Mouse (Mus musculus) mouse embryonic stem cell (cell line): Measurements from ENCODE around the gene Smarca4.

ENCODE experiments used
- in situ Hi-C, 2 experiments: fragments of 300-500 bp; cut with MboI; formaldehyde crosslinking; loops; 1 replicate in 1 of 2; 3 replicates in 1 of 2; pipeline ENCODE4 v1.14.3; 2019 to 2020; ENCODE audit warnings: low sequenced_read_pairs in 2 of 2, low pct_unique_long_range_greater_than_20kb in 1 of 2, mixed read lengths in 1 of 2; ENCODE audit not compliant: unreplicated experiment in 1 of 2

The Smarca4 gene

DNA sequence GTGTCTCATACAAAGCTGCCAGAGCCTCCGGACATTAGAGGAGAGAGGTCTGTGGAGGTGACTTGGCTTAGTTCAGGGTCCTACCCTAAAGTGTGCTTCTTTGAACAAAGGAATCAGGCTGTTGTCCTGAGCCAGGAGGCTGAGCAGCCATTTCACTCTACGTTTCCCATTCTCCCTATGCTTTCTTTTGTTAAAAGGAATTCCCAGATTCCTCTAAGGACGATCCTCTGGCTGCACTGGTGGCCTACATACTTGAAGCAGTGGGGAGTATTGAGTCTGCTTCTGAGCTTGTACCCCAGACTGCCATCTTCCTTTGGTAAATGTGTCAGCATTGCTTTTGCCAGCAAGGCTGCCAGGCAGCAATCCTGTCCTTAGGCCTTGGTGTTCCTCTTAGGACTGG is 17.1 kb downstream of the Smarca4 start:
- in situ Hi-C loops: no loop called here

- in situ Hi-C loops: loop anchor here in 1 of 2 experiments (5.0 kb wide), 1 partner anchor 47 kb away; no protein-coding TSS in a partner anchor
These were observed 19.7 kb downstream of the Smarca4 start for GRCm38 (mm10) chr9:21635639-21636038.

GRCm38 (mm10) chr9:21639031-21639430 is 23.1 kb downstream of the Smarca4 start:
- in situ Hi-C loops: loop anchor here in 1 of 2 experiments (5.0 kb wide), 1 partner anchor 43 kb away; no protein-coding TSS in a partner anchor

- in situ Hi-C loops: no loop called here
These were observed 30.4 kb downstream of the Smarca4 start for GRCm38 (mm10) chr9:21646366-21646765.

GRCm38 (mm10) chr9:21647721-21648120 is 31.8 kb downstream of the Smarca4 start:
- in situ Hi-C loops: no loop called here

DNA sequence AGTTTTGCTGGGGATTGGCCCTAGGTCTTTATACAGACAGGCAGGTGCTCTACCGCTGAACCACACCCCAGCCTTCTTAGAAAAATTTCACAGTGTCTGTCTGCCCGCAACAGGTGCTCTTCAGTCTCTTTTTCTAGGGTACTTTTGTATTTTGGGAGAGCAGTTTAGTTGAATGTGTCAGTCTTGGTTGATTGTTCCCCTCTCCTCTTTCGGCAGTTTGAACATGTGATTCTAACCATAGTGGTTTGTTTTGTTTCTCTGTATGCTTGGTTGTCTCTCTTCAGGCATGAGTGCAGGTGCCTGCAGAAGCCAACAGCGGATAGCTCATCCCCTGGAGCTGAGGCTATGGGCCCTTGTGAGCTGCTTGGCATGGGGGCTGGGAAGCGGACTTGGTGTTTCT is 36.3 kb downstream of the Smarca4 start:
- in situ Hi-C loops: no loop called here

DNA sequence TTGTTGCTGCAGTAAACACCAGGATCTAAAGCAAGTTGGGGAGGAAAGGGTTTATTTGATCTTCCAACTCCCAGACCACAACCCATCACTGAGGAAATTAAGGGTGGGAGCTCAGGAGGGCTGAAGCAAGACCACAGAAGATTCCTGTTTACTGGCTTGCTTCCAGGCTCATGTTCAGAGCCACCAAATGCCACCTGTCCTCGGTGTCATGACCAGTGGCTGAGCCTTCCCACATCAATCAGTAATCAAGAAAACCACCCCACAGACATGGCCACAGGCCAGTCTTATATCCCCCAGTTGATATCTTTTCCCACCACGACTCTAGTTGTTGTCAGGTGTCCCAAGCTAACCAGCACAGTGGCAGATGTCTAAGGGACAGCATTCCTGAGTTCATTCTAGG is 37.3 kb downstream of the Smarca4 start:
- in situ Hi-C loops: no loop called here

DNA sequence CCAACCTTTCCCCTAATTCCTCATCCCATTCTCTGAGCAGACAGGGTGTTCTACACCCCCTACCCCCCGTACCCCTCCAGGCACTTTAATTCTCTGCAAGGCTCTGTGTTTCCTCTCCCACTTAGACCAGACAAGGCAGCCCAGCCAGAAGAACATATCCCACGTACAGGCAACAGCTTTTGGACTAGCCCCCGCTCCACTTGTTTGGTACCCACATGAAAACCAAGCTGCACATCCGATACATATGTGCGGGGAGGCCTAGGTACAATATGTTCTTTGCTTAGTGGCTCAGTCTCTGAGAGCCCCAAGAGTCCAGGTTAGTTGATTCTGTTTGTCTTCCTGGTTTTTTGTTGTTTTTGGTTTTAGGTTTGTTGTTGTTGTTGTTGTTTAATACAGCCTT is 46.1 kb downstream of the Smarca4 start:
- in situ Hi-C loops: no loop called here

- in situ Hi-C loops: no loop called here
These were observed 53.0 kb downstream of the Smarca4 start for GRCm38 (mm10) chr9:21668946-21669345.

DNA sequence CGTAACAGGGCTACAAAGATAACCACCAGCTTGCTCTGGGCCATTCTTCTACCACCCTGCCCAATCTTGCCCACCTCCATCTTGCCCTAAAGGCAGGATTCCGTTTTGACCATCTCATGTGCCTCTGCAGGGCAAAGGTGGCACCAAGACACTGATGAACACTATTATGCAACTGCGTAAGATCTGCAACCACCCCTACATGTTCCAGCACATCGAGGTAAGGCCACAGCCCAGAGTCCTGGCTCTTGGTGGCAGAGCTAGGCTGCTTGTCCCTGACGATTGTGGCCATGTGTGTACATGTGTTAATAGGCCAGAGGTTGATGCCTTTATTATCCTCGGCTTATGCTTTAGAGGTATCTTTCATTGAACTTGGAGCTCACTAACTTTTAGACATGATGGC is 54.4 kb downstream of the Smarca4 start:
- in situ Hi-C loops: no loop called here

- in situ Hi-C loops: no loop called here
These were observed 55.8 kb downstream of the Smarca4 start for GRCm38 (mm10) chr9:21671753-21672152.

GRCm38 (mm10) chr9:21677706-21678105 is 61.7 kb downstream of the Smarca4 start:
- in situ Hi-C loops: no loop called here

GRCm38 (mm10) chr9:21680448-21680847 is 64.5 kb downstream of the Smarca4 start:
- in situ Hi-C loops: loop anchor here in 1 of 2 experiments (5.0 kb wide), 1 partner anchor 43 kb away; no protein-coding TSS in a partner anchor

- in situ Hi-C loops: loop anchor here in 1 of 2 experiments (5.0 kb wide), 1 partner anchor 46 kb away; no protein-coding TSS in a partner anchor
These were observed 66.9 kb downstream of the Smarca4 start for GRCm38 (mm10) chr9:21682827-21683226.

GRCm38 (mm10) chr9:21683897-21684296 is 67.9 kb downstream of the Smarca4 start:
- in situ Hi-C loops: loop anchor here in 1 of 2 experiments (5.0 kb wide), 1 partner anchor 47 kb away; no protein-coding TSS in a partner anchor

DNA sequence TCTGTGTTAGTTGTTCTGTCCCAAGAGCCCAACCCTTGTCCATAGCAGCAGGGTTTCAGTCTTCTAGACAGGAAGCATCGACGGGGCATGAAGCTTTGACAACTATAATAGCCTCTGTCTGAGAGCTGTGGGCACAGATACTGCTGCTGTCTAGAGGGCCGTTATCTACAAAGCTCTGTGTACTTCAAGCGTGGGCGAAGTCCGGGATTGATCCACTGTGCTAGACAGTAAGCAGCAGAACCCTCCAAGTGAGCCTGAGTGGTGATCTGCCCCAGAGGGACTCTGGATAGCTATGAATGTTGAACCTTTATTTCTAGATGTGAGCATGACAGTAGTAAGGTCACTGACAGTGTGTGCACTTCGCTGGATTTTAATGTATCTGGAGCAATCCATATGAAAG is 72.6 kb downstream of the Smarca4 start:
- in situ Hi-C loops: no loop called here

DNA sequence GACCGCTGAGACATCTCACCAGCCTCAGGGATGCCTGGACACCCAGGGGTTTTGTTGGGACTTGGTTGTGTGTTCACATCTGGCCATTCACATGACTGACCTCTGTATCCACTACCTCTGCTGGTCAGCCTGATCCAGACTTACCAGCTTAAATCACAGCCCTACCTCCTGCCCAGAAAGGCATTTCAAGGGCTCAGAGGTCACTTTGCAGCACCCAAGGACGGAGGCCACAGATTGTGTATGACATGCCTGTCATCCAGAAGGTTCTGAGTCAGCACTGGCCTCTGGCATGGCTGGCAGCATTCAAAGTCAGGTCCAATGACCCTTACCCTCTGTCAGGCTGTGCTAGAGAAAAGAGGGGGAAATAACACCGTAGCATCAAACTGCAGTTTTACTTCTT is 74.1 kb downstream of the Smarca4 start:
- in situ Hi-C loops: no loop called here

DNA sequence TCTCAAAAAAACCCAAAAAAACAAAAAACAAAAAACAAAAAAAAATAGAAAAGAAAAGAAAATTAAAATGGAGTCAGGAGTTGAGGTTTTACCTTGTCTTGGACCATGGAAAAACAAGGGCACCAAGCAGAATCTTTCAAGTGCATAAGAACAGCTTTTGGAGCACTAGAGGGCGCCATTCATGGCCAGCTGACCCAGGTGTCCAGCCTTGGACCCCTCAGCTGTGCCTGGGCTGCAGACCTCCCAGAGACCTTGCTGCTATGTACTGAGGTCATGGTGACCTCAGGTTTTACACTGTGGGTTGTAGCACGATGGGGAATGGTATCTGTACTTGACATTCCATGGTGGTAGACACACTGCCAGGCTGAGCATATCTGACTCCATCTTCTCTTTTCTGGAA is 75.9 kb downstream of the Smarca4 start:
- in situ Hi-C loops: no loop called here

DNA sequence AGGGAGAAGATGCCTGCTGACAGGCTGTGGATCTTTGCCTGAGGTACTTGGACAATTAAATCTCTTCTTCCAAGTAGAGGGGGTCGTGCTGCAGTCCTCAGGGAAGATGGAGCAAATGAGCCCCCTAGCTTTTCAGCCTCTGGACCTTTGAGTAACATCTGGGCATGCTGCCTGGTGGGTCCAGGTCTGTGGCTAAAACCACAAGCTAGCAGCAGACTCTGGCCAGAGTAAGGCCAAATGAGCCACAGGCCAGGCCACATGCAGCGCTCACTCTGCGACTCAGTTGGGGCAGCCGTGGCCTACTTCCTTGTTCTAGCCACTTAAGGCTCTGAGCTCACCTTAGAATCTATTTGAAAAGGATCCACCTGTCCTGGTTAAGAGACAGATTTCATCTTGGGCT is 76.5 kb downstream of the Smarca4 start:
- in situ Hi-C loops: no loop called here

- in situ Hi-C loops: no loop called here
These were observed 78.1 kb downstream of the Smarca4 start for GRCm38 (mm10) chr9:21694071-21694470.
